Comparison of ENCODE assay signal across 9 mouse cellular contexts in genomic region chr2:164103501-164103900, GRCm38 (mm10). TPM values are rescaled to one million over a fixed set of nuclear protein-coding genes. Genes with fewer than 3 reads are reported as not detected.
DNase-seq lines count a peak whose midpoint lies in the region; ATAC-seq lines count a peak whose summit lies in the region.
"Had no signal": no experiment of that assay in that cellular context is flagged by ENCODE, and none has a peak within 500 bp of the region (broad histone marks: within the 10 kb centered on the region; RNA-seq: fewer than 3 reads in every experiment).

No protein-coding gene starts in this region.

- H3K4me2 ChIP-seq in heart, embryonic 12.5 days = no peak overlapping the region
- H3K4me2 ChIP-seq: limb, embryonic 15.5 days had no signal

- H3K36me3 ChIP-seq in heart, embryonic 12.5 days = peaks cover 50% of the 10 kb centered on the region

- DNase-seq in heart, adult 18-20 months = peak; percentile 39 to 85
- peak; percentile 72 for DNase-seq in CD4-positive, CD25-positive, alpha-beta regulatory T cell, adult 2 months (ENCODE audit: low read depth, low spot score)
- DNase-seq in adrenal gland, postnatal 25 days = peak; percentile 56
- peak; percentile 28 for DNase-seq in embryo, embryonic 9.5 days (ENCODE audit: extremely low spot score)
- DNase-seq in kidney, adult 9 months = peak; percentile 58
- peak; percentile 57 to 64 for DNase-seq in lung, adult 18-20 months
- peak; percentile 81 for DNase-seq in right cerebral cortex, postnatal 4 days

- H3K9me3 ChIP-seq in heart, embryonic 12.5 days (replicated peaks) = no peaks in the 10 kb centered on the region
- H3K9me3 ChIP-seq: limb, embryonic 15.5 days had no signal

- H3K4me1 ChIP-seq in heart, embryonic 12.5 days (replicated peaks) = peaks cover 16% of the 10 kb centered on the region

- ATAC-seq in heart, embryonic 12.5 days (ENCODE audit: insufficient number of reproducible peaks, low FRiP score) = no peak

- 42% methylated on average over 4 of the region's 4 CpGs for WGBS in heart, embryonic 12.5 days

- H3K9ac ChIP-seq in heart, embryonic 12.5 days = no peak overlapping the region
- H3K9ac ChIP-seq: limb, embryonic 15.5 days had no signal

- no peak overlapping the region for H3K4me3 ChIP-seq in heart, embryonic 12.5 days
- H3K4me3 ChIP-seq: limb, embryonic 15.5 days had no signal

- H3K27ac ChIP-seq in heart, embryonic 12.5 days (ENCODE audit: poor library complexity, severe bottlenecking) = no peak overlapping the region

- H3K27me3 ChIP-seq in heart, embryonic 12.5 days (replicated peaks) = no peaks in the 10 kb centered on the region
- H3K27me3 ChIP-seq: limb, embryonic 15.5 days had no signal

RNA-seq across cellular contexts. Expression of gene Tomm34, which starts 32.5 kb away (rescaled TPM):
- total RNA-seq in heart, adult 18-20 months (2021) = 10 to 100 TPM; 21.6 to 21.7 TPM
- 55.7 and 56.6 TPM in 2 replicates for polyA plus RNA-seq in heart, embryonic 12.5 days (2016; fragmentation: Nextera tagmentation; extraction: Ambion mirVana)
- total RNA-seq in adrenal gland, postnatal 25 days (2021) = 44.3 and 46.8 TPM in 2 replicates

RNA-seq across cellular contexts. Expression of gene Stk4, which starts 33.4 kb away (rescaled TPM):
- total RNA-seq in heart, adult 18-20 months (2021) = 10 to 100 TPM; 12.9 to 20.0 TPM
- 22.1 and 23.4 TPM in 2 replicates for polyA plus RNA-seq in heart, embryonic 12.5 days (2016; fragmentation: Nextera tagmentation; extraction: Ambion mirVana)
- total RNA-seq in adrenal gland, postnatal 25 days (2021) = 34.7 and 42.5 TPM in 2 replicates

Comparison
In these comparisons a context has a peak if more than half of its experiments do, and no peak if none do; other contexts are left out.
1. DNase-seq: peak in every context shown above with its lines; median percentile 81 in right cerebral cortex, postnatal 4 days; 72 in CD4-positive, CD25-positive, alpha-beta regulatory T cell, adult 2 months; 62 in heart, adult 18-20 months; 60 in lung, adult 18-20 months; 58 in kidney, adult 9 months; 56 in adrenal gland, postnatal 25 days; 28 in embryo, embryonic 9.5 days.